Mouse (Mus musculus) CH12.LX (cell line): Measurements from ENCODE around the gene Gm17490.
A peak's percentile ranks its signal among the peaks of the same experiment; 100 is the strongest.

Experiments
- CTCF ChIP-seq, 2 experiments: IDR thresholded peaks in 1 of 2; conservative IDR thresholded peaks in 1 of 2; 2 replicates each; pipeline ENCODE4 v1.5.1; 2011 to 2012; ENCODE audit warnings: low read depth in 2 of 2, low read length in 2 of 2, improper control_type of control experiment in 1 of 2, inconsistent platforms in 1 of 2, mild to moderate bottlenecking in 1 of 2, moderate library complexity in 1 of 2
- EP300 ChIP-seq: IDR thresholded peaks from 2 replicates; pipeline ENCODE4 v1.6.1; 2011; ENCODE audit warnings: low read length, improper control_type of control experiment
- POLR2A ChIP-seq: IDR thresholded peaks from 2 replicates; pipeline ENCODE4 v1.6.1; 2011; ENCODE audit warnings: low read depth, mild to moderate bottlenecking, improper control_type of control experiment, low read length
- ZKSCAN1 ChIP-seq: IDR thresholded peaks from 2 replicates; pipeline ENCODE4 v1.6.1; 2012; ENCODE audit warnings: low read depth, inconsistent platforms, low read length, improper control_type of control experiment, borderline replicate concordance

GRCm38 (mm10) chr2:11602506-11603489, 23.3 kb downstream of the Gm17490 start:
- TF ChIP-seq POLR2A (peak; percentile 89), ZKSCAN1 (no peak), CTCF (conservative IDR thresholded peaks at IDR 0.05 in 1 of 2, IDR thresholded peaks at IDR 0.05 in 1 of 2; ENCODE audit: low read depth in 2 of 2, low read length in 2 of 2) (peak; percentile 90 to 100), EP300 (no peak)
